Mouse (Mus musculus) layer of hippocampus, adult 2 months (tissue): ENCODE data around the gene Prkcz. TPM values are rescaled to one million over a fixed set of nuclear protein-coding genes. Genes with fewer than 3 reads are reported as not detected.

ENCODE experiments used
- DNase-seq, 2 experiments: peaks; one replicate each; pipeline ENCODE4 v3.0.0; 2022; ENCODE audit warnings: low spot score in 2 of 2
- H3K27ac ChIP-seq: fragments of 200-600 bp; 2 replicates; pipeline ENCODE4 v1.8.1; 2022
- H3K4me3 ChIP-seq: fragments of 200-600 bp; 2 replicates; pipeline ENCODE4 v1.8.1; 2022; ENCODE audit warnings: mild to moderate bottlenecking
- CTCF ChIP-seq: fragments of 200-600 bp; conservative IDR thresholded peaks from 2 replicates; pipeline ENCODE4 v1.8.1; 2022; ENCODE audit warnings: antibody characterized with exemption, mild to moderate bottlenecking, moderate library complexity
- total RNA-seq, 2 experiments: library from RNA; stranded (reverse); gene quantifications; 2 replicates each; pipeline ENCODE4 v1.2.3; 2021

Prkcz gene
- total RNA-seq, 2 experiments from 2014 or later = 158 to 160 TPM

DNA sequence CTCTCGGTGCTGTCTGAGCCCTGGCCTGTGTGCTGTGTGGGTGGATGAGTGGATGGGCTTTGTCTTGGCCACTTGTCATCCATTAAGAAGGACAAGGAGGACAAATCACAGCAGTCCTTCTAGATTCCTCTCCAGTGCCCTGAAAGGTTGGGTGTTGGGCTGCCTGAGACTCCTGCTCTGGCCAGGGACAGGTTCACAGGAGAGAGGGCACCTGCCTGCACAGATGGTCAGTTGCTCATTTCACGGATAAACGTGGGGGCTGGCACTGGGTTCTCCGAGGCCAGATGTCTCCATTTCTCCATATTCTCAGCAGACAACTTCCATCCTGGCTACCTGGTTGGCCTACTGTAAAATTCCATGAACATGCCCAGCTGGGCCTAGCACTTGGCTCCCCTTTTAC is 62.3 kb downstream of the Prkcz start:
- no peak for DNase-seq
- no peak for TF ChIP-seq CTCF
- Histone ChIP-seq H3K4me3 (no peak overlapping the region), H3K27ac (peak overlapping the region; percentile 43; the same call in 1 of the 2 replicates)

DNA sequence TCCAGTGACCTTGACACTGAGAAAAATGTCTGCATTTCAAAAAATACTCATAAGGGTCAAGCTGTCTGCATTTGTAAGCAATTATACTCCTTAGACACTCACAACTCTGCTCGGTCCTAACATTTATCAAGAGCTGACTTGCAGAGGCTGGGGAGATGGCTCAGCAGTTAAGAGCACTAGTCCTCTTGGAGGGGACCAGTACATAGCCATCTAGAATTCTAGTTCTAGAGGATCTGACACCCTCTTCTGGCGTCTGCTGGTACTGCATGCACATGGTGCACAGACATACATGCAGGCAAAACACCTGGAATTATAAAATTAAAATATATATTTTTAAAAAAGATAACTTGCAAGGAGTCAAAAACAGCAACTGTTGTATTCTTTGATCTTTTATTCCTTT is 64.1 kb downstream of the Prkcz start:
- no peak for DNase-seq
- peak; percentile 77 for TF ChIP-seq CTCF
- H3K4me3 ChIP-seq = no peak overlapping the region
- H3K27ac ChIP-seq = peak overlapping the region; percentile 87

DNA sequence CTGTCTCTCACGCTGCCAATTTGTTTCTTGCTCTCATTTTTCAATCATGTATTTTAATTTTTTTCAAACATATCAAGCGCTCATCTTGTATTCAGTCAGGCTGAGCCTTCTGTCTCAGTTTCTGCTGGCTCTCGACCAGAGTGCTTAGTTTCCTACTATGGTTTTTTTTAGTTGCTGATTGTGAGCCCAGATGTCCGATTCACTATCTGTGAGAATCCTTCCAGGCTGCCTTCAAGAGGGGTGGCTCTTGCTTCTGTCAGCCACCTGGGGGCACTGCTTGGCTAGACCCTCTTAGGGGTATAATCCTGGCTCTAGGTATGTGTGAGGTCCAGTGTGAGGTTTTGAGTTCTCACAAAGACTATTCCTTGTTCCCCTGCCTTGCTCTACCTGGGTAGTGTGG is 65.2 kb downstream of the Prkcz start:
- peak overlapping the region; percentile 87 for H3K27ac ChIP-seq
- TF ChIP-seq CTCF = peak; percentile 67
- no peak overlapping the region for H3K4me3 ChIP-seq
- DNase-seq = peak; percentile 72 to 88

DNA sequence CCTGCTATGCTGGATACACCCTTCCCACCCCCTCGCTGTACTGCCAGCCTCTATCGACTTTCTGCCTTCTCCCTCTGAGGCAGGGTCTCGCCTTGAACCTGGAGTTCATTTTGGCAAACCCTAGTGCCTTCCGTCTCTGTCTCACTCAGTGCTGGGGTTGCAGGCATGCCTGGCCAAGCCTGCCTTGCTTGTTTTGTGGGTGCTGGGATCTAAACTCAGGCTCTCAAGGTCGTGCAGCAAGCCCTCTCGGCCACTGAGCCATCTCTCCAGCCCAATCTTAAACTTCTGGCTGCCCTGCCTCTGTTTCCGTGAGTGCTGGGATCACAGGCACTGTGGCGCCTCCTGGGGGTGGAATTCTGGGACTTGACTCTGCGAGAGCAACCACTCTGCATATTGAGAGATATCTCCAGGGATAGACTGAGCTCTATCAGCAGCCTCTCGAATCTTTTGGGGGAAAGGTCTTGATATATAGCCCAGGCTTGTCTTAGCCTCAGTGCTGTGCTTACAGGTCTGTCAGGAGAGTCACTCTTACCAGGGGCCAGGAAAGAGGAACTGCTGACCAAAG is 66.1 kb downstream of the Prkcz start:
- DNase-seq = no peak
- no peak overlapping the region for H3K4me3 ChIP-seq
- peak; percentile 59 for TF ChIP-seq CTCF
- H3K27ac ChIP-seq = peak overlapping the region; percentile 87

DNA sequence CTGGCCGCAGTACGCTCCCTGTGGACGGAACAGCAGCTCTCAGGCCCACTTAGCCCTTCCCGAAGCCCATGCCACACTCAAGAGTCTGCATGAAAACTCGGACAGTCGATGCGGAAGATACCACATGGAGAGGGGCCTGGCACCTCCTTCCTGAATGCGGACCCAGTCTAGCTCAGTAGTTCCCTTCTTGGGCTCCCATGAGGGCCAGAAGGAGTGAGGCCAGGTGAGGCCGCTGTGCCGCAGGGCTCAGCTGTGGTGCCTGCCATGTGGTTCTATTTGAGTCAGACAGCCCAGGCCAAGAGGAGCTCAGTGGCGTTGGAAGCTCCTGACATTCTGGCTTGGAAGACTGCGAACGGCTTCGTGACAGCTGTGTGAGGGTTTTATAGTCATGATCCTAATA is 66.8 kb downstream of the Prkcz start:
- TF ChIP-seq CTCF = no peak
- Histone ChIP-seq H3K4me3 (no peak overlapping the region), H3K27ac (peak overlapping the region; percentile 87)
- no peak for DNase-seq

DNA sequence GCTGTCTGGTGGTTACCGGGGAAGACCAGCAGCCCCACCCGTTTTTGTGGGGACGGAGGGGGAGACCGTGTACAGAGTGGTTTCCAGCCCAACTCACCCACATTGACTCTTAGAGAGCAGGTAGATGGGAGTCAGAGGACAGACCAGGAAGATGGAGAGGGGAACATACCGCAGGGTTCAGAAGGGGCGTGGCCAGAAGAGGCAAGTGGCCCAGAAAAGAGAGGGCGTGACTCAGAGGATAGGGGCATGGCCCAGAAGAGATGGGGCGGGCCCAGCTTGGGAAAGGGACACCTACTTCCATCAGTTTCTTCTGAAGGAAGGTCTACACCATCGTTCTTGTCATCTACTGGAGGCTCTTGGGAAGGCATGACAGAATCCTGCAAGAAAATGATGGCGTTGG is 68.3 kb downstream of the Prkcz start:
- no peak overlapping the region for H3K4me3 ChIP-seq
- DNase-seq = no peak
- no peak for TF ChIP-seq CTCF
- no peak overlapping the region for H3K27ac ChIP-seq

DNA sequence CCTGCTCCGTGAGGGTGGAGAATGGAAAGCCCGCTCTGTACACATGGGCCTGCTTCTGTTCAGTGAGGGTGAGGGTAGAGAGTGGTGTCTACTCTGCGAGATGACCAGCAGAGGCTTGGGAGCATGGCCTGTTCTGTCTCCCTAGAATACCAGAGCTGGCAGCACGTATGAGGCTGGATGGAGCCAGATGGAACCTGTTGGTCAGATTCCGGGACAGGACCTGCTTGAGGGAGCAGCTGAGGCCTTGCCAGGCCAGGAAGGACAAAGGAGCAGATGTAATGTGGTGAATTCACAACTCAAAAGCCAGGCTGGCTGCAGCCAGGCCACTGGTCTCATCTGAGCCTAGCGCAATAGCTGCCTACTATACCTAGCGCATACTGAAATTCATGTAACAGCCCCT is 71.1 kb downstream of the Prkcz start:
- no peak overlapping the region for H3K27ac ChIP-seq
- TF ChIP-seq CTCF = no peak
- no peak for DNase-seq
- no peak overlapping the region for H3K4me3 ChIP-seq

DNA sequence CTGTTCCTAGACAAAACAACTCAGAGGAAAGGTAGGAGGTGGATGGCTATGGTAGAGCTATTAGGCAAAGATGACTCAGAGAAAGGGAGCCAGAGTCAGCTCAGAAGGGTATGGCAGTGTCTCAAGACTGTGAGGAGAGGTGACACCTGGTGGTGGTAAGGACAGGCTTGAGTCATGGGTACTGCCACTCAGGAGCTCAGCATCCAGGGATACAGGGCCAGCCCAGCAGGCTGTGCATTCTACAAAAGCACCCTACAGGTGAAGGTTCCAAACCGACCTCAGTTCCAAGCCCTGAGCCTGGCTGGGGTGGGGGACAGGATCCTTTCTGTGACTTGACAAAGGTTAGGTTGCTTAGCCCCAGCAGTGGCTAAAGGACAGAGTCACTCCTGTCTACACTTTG is 72.6 kb downstream of the Prkcz start:
- no peak for DNase-seq
- Histone ChIP-seq H3K4me3 (no peak overlapping the region), H3K27ac (peak overlapping the region; percentile 37; the same call in 1 of the 2 replicates)
- peak; percentile 29 for TF ChIP-seq CTCF

DNA sequence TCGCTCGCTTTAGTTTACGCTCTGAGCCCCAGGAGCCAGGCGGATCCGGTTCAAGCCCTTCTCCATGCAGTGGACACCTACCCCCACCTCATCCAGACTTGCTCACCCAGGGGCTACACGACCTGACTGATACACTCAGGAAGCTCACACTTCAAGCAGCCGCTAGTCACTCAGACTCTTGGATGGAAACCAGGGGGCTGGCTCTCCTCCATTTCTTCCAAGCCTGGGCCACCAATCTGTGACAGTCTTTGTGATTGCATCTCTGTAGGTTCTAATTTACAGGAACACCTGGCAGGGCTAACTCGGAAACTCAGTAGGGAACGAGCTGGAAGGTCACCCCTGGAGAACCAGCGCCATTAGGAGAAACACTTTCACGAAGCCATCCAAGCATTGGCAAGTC is 73.4 kb downstream of the Prkcz start:
- DNase-seq = no peak
- Histone ChIP-seq H3K4me3 (no peak overlapping the region), H3K27ac (peak overlapping the region; percentile 12; the same call in 1 of the 2 replicates)
- TF ChIP-seq CTCF = no peak

DNA sequence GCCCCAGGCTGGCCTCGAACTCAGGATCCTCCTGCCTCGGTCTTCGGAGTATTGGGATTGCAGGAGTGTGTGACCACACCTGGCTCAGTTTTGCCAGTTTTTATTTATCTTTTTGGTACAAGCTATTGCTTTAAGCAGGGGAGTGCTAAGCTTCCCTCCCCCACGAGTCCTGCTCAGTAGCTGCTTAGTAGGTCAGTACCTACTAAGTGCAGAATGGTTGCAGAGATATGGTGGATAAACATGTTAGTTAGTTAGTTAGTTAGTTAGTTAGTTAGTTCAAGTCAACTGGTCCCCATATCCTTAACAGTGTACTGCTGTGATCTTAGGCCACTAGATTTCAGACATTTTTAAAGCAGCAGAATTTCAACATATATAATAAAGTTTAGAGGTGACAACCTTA is 75.1 kb downstream of the Prkcz start:
- TF ChIP-seq CTCF = no peak
- no peak overlapping the region for H3K4me3 ChIP-seq
- DNase-seq = no peak
- H3K27ac ChIP-seq = no peak overlapping the region

DNA sequence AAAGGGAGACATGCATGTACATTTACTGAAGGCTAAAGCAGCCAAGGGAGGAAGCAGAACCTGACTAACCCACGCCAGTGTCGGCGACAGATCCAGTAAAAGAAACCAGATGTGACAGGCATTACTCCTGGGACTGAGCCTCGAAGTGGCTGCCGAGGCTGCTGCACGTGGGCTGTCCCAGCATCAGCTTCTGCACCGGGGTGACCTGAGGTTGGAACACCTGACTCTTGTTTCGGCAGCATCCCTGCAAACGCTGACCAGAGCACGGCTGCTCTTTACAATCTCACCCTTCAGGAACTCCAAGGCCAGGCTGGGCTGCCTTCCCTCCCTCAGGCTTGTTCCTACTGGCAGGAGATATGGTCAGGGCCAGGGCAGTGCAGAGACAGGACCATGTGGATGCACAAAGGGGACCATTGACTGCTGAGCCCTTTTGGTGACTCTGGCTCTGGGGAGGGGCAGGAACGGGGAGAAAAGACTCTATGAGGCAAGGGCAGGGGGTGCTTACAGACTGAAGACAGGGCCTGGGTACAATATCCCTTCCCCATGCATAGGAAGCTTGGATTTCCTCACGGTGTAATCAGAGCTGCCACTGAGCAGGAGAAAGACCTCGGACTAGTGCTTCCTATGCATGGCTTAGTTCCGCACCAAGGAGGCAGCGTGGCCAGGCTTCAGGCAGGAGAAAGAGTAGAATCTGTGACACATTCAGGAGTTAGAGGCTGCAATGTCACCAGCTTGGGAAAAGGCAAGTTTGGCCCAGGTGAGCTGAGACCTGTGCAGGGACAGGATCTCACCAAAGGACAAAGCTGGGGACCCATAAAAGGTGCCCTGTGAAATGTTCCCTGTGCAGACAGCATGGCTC is 76.4 kb downstream of the Prkcz start:
- H3K27ac ChIP-seq = peak overlapping the region; percentile 87
- H3K4me3 ChIP-seq = no peak overlapping the region
- no peak for DNase-seq
- TF ChIP-seq CTCF = no peak

DNA sequence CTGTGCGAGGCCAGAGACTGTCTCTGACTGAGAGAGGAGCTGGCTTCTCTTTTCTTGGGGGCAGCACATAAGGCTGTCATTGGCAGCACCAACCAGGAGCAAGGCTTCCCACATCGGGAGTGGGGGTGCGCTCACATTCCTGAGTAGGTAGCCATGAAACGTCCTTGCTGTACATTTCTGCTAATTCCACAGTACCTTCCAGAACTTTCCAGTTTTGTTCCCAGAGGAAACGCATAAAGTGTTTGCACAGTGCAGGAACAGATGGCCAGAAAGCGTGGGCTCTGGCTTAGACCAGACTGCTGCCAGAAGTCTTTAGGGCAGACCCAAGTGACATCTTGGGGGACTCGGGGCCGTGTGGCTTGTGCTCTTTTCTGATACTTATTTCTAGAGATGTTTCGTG is 77.6 kb downstream of the Prkcz start:
- no peak for TF ChIP-seq CTCF
- H3K4me3 ChIP-seq = no peak overlapping the region
- no peak for DNase-seq
- H3K27ac ChIP-seq = peak overlapping the region; percentile 87

DNA sequence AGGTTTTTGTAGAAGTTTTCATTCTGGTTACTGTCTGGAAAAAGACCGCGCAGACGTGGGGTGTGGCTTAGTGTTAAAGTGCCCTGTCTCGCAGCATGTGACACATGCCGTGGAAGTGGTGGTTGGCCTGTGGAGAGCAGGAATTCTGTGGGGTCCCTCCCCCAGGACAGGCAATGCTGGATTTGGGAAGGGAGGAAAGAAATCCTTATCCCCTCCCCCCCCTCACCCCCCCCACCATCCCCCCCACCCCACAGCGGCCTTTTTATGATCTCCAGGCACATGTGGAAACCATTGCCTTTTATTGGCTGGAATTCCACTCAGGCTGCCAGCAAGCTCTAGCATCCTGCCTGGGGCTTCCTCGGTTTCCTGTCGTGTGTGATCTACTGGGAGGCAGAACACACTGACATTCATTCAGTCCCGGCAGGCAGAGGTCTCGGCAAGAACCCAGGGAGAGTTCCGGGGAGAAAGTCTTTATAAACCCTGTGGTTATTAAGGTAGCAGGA is 78.1 kb downstream of the Prkcz start:
- no peak for TF ChIP-seq CTCF
- no peak for DNase-seq
- Histone ChIP-seq H3K27ac (peak overlapping the region; percentile 87), H3K4me3 (no peak overlapping the region)

DNA sequence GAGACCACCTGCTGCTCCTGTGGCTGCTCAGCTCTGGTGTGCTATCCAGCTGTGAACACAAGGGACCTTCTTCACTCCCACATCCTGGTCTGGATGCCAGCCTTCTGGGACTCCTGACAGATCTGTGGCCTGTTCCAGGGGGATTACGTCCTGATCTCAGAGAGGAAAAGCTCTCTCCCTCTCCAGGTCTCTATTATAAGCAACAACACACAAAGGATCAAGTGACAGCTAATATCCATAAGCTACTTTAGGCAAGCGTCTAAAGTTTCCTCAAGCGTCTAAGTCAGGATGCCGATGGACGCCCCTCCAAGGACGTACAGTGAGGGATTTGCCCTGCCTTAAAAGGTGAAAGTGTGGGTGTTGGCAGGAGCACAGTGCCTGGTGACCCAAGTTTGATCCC is 78.9 kb downstream of the Prkcz start:
- H3K27ac ChIP-seq = peak overlapping the region; percentile 87
- no peak overlapping the region for H3K4me3 ChIP-seq
- DNase-seq = no peak
- TF ChIP-seq CTCF = no peak
